Mouse (Mus musculus): ENCODE measurements at regions not wholly inside any gene's neighbourhood (a gene's known extent, or its start where the extent isn't known, plus 50 kb on each side); places are given as distances from the start of the nearest gene placed in this dataset.

DNA sequence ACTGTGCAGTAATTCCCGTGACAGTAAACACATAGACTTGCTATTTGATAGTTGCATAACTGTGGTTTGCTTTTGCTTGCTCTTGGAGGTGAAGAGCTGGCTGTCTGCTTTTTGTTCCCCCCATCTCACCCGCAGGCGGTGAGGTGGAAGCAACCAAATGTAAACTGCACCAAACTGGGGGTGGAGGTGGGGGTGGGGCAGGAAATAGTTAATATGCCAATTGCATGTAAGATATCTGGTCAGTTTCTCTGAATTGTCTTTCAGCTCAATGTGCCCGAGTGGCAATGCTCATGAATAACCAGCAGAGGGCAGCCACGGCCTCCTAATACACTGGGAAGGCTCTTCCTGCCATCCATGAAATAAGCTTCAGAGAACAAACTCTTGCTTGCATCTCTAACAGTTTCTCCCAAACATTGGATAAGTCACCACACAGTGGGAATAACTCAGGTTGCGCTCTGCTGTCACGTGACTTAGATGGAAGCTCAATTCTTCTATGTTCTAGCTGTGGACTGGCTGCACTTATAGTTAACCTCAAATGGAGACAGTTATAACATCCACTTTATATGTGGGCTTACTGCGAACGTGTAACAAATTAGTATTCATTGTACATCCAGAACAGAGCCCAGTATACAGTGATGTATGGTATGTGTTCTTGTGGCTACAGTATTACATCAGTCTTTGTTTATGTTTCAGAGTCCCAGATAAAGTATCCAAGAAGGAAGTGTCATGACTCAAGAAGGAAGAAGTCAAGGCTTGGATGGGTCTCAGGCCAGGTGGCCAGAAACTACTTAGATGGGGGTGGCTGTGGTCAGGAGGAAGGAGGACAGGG lies 62.0 kb upstream of the Egflam start:
- DNase-seq = peak; percentile 81

- no peak for DNase-seq
These were observed 64.4 kb upstream of the Egflam start for GRCm38 (mm10) chr15:7462549-7462948.

GRCm38 (mm10) chr15:7463444-7464350 lies 65.5 kb upstream of the Egflam start:
- DNase-seq = no peak

DNA sequence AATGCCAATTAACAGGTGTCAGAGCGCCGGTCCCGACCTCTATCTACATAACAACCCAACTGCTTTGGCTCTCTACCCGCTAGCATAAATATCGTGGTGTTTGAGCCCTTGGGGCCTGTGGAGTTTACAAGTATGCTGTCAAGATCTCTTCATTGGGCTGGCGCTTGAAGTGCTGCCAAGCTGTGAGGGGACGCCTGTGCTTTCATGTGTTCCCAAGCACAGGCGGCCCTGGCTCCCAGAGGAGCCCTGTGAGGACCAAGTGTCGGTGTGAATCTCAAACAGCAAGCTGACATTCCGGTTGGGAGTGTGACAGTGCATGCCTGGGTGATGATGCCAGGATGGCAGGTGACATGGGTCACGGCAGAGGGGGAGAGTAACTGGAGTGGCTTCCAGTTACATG lies 82.0 kb upstream of the Egflam start:
- DNase-seq = no peak

GRCm38 (mm10) chr15:7480792-7481210 lies 82.6 kb upstream of the Egflam start:
- no peak for DNase-seq

GRCm38 (mm10) chr15:7483686-7484085 lies 85.5 kb upstream of the Egflam start:
- no peak for DNase-seq

- no peak for DNase-seq
These were observed 92.9 kb upstream of the Egflam start for GRCm38 (mm10) chr15:7491091-7491490.

- no peak for DNase-seq
These were observed 95.0 kb upstream of the Egflam start for GRCm38 (mm10) chr15:7493126-7493669.

GRCm38 (mm10) chr15:7497852-7498251 lies 99.7 kb upstream of the Egflam start:
- DNase-seq = no peak

DNA sequence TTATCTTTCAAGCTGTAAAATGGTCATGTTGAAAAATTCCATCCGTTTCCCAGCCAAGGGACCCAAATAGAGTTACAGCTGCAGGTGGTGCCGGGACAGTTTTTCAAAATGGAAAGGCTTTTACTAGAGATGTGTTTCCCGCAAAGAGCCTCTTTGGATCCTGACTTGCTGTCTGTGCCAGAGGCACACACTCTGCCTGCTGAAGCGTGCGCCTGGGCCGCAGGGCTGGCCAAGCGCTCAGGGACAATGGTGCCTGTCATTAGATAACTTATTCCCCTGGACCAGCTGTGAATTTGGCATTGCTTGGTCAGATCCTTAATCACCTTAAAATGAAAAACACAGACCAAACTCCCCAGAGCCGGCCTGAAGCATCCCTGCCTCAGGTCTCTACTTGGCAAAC lies 110.3 kb upstream of the Egflam start:
- DNase-seq = no peak

GRCm38 (mm10) chr15:7514743-7515273 lies 116.6 kb upstream of the Egflam start:
- no peak for DNase-seq

DNA sequence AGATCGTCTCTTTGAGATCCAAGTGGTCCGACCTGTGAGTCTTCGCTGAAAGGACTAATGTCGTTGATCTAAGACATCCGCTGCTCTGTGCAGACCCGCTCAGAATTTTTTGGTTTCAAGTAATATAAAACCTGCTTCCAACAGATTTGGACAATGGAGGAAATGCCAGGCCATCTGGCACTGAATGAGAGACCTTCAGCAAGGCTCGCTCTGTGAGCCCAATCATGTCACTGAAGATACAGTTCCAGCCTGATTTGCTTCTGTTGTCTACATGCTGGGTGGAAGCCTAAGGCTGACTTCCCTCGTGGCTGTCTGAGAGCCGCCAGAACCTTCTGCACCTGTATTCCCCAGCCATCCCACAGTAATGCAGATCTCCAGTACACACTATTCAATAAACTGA lies 123.4 kb upstream of the Egflam start:
- DNase-seq = no peak

GRCm38 (mm10) chr15:7522902-7523786 lies 124.9 kb upstream of the Egflam start:
- no peak for DNase-seq

GRCm38 (mm10) chr15:7530959-7531588 lies 132.9 kb upstream of the Egflam start:
- DNase-seq = peak; percentile 55

- no peak for DNase-seq
These were observed 139.7 kb upstream of the Egflam start for GRCm38 (mm10) chr15:7537858-7538257.

DNA sequence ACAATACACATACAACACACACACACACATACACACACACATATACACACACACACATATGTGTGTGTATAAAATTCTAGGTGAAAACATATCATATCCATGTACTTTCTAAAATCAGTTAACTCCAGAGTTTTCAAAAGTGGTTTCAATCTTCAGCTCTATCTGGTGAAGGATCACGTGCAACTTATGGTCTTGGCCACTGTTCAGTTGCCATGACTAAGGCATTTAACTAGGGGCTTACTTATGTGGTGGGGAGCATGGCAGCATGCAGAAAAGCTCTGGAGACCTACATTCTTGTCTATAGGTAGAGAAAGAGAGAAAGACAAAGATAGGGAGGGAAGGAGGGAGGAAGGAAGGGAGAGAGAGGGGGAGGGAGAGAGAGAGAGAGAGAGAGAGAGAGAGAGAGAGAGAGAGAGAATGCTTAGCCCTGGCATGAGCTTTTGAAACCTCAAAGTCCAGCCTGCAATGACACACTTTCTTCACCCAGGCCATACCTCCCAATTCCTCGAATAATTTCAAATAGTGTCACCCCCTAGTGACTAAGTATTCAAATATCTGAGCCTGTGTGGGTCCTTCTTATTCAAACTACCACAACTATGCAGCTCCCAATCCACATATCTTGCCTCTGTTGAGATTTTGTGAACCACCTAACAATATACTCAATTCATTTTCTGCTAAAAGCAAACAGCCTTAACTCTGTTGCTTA lies 155.1 kb upstream of the Egflam start:
- no peak for DNase-seq

DNA sequence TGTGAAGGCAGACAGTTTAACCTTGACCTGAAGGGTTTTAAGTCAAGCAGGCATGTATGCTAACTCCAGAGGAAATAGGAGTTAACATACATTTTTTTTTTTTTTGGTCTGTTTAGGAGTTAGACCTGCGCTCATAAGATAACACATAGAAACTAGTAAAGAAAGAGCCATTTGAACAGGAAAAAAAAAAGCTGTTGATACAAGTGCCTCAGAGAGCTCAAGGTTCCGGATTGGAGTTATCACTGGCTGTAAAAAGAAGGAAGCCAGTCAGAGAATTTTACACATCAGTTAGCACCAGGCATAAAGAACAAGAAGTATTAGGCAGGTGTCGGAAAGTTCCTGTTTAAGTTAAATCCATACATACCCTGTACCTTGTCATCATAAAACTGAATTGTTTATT lies 156.2 kb upstream of the Egflam start:
- DNase-seq = no peak

- no peak for DNase-seq
These were observed 165.1 kb upstream of the Egflam start for GRCm38 (mm10) chr15:7563279-7563678.

DNA sequence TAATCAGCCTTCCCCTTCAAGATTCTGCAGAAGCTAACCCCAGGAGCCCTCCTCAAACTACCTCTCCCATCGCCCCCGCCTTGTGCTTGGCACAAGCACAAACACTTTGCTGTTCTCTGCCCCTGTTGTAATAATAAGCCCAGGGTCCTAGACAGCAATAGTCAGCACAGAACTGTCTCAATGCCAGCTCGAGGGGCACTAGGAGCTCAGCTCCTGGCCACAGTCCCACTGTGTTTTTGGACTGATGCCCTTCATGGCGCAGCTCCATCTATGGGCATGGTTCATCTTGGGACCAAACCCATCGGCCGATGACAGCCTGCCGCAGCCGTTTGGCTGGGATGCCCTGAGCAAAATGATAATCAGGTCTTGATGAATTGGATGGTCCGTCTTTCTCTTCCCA lies 165.5 kb upstream of the Egflam start:
- no peak for DNase-seq

- no peak for DNase-seq
These were observed 174.0 kb upstream of the Egflam start for GRCm38 (mm10) chr15:7572221-7572620.

- DNase-seq = no peak
These were observed 176.1 kb upstream of the Egflam start for GRCm38 (mm10) chr15:7574264-7574663.

All from embryo, embryonic 11 days (tissue).